Mouse (Mus musculus) C3H10T1/2 (cell line): ENCODE results near the gene Prmt3. TPM values are rescaled to one million over a fixed set of nuclear protein-coding genes. Genes with fewer than 3 reads are reported as not detected.

Experiments
- polyA plus RNA-seq, 2 experiments: library from polyadenylated mRNA; unstranded; fragments of >200 nt; fragmentation: generic; extraction: Trizol; gene quantifications; one replicate each; pipeline ENCODE4 v1.2.1; 2012; ENCODE audit warnings: missing spikeins in 2 of 2

The Prmt3 gene
- polyA plus RNA-seq, result 10 to 100 TPM in 1 of 2 experiments, 1 to 10 TPM in 1; 3.8 to 11.9 TPM

DNA sequence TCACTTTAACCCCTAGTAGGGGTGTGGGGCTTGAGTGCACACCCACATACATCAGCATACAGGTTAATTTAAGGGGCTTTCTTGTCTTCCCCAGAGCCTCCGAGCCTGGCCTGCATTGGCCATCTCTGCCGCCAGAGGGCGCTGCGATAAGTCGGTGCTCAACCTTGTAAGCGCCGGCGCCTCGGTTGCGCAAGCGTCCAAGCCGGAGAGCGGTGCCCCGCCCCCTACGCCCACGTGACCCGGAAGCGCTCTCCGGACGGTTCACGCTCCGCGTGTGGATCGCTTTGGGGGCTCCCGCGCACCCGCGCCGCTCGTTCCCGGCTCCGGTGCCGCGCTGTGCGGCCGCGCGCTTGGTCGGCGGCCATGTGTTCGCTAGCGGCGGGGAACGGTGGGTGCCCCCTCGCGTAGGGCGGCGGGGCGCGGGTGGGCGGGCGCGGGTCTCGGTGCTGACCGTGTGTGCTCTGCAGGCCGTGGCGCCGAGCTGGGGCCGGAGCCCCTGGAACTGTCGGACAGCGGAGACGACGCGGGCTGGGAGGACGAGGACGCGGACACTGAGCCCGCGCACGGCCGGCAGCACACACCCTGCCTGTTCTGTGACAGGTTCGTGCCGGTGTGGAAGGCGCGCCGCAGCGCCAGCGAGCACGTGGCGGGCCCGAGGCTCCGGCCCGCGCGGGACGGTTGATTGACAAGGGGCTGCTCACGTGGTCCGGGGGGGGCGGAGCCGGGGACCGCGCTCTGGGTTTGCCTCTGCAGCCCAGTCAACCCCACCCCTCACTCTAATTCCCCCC is at the start of gene Prmt3:
TSS of gene Prmt3 (plus strand) at position 233 of the 788 bp plus-strand sequence.

DNA sequence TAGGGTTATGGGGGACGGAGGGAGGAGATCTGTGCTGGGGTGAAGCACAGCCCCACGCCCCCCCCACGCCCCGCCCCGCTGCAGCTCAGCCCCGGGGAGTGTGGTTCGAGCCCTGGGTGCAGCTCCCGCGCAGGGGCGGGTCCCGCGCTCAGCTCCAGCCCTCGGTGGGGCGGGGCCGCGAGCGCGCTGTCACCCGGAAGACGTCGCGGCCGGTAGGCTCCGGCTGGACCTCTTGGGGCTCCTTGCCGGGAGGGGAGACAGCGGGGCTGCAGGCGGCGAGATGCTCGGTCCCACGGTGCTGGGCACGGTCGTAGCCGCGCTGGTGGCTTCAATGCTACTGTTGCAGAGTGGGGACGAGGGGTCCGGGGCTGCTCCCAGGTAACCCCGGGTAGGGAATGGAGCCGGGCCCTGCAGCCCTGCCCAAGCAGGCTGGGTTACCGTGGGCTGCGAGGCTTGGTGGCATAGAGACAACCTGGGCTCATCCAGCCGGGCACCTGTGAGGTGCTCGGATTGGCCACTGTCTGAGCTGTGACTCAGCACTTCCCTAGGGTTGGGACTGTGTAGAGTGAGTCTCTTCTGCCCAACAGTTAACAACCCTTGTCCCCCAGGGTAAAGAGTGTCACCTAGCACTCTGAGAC is 19.1 kb upstream of the Prmt3 start, which contains the start of gene Htatip2:
TSS of gene Htatip2 (plus strand) at position 182 of the 638 bp plus-strand sequence.

Other genes starting within 250 kb of the Prmt3 start
- not detected for gene Dbx1, start 141.5 kb upstream of the Prmt3 start, polyA plus RNA-seq
- under 1 TPM in 1 of 2 experiments, not detected in 1; 0.05 TPM for gene Htatip2, start 19.2 kb upstream of the Prmt3 start, polyA plus RNA-seq
- gene Slc6a5, start 131.8 kb downstream of the Prmt3 start, polyA plus RNA-seq, result not detected
- gene Nell1, start 196.5 kb downstream of the Prmt3 start, polyA plus RNA-seq, result not detected